Mouse (Mus musculus) right cerebral cortex, adult 18-20 months (tissue): ENCODE results near the gene Haspin.
A peak's percentile ranks its signal among the peaks of the same experiment; 100 is the strongest.

Experiments
- DNase-seq: peaks from one replicate; pipeline ENCODE4 v3.0.0; 2022; ENCODE audit warnings: mixed read lengths

Haspin gene

GRCm38 (mm10) chr11:73137591-73138501 is at the start of gene Haspin:
TSS of gene Haspin (minus strand) at chr11:73138294.
- peak; percentile 89 for DNase-seq

- DNase-seq, result no peak
Observed at GRCm38 (mm10) chr11:73187231-73187630, 49.1 kb upstream of the Haspin start.

- no peak for DNase-seq
Observed at GRCm38 (mm10) chr11:73185872-73186615, 48.0 kb upstream of the Haspin start.

DNA sequence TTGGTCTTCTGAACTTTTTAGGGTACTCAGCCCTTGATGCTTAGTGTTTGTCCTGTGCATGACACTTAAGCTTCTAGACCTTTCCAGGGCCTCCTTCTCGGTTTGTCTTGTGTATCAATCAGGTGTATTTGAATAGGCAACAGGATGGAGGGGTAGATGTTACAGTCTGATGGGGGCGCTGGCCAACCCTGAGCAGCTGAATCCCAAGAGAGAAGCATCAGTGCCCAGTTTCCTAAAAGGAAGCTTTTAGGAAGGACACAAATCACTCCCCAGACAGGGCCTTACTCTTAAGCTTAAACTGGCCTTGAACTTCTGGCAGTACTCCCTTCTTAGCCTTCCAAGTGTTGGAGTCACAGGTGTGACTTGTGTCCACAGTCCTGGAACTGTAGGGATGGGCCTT is 39.8 kb upstream of the Haspin start:
- DNase-seq, result no peak

DNA sequence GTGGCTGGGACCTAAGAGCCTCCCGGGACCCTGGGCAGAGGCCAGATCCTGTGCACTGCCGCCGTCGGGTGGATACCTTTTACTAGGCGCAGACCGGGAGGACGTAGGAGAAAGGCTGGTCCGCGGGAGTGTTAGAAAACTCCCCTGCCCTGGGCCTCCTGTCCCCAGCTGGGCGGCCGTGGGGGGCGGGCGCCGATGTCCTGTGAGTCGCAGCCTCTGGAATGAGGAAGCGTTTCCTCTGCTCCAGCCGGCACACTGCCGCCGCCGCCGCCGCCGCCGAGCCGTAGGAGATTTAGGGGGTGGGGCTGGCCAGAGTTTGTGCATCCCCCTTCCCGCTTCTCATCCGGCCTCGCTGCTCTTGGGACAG is 39.4 kb upstream of the Haspin start:
- DNase-seq, result peak; percentile 30

DNA sequence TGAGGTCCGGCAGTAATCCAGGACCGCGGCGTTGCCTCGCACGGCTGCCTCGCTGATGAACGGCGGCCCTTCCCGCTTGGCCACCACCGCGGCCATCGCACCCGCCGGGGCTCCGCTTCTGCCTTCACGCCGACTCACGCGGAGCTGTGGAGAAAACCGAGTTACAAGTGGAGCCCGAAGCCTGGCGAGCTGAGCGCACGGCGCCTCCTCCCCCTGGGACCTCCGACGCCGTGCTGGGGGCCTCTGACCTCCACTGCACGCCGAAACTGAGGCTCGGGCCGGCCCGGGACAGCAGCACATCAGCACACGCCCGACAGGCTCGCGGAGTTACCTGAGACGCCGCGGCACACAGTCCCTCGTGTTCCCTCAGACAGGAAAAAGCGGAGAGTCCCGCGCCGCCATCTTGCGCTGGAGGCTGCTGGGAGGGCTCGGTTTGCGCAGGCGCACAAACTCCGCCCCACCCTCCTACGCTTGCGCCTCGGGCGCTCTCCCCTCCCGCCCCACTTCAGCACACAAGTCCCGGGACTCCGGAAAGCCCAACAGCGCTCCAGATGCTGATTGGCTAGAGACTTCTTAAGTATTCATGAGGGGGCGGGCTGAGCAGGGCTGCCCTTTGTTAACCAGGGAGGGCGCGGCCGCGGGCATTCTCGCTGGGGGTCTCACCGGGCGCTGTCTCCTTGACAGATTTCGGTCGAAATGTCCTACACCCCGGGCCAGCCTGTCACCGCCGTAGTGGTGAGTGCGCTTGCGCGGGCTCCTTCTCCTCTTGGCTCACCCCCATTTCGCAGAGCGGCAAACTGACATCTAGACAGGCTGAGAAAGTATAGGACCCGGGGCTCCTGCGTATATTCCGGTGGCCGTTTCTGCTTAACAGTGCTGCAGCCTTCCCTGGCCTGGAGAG is 38.8 kb upstream of the Haspin start, which contains the start of the genes Emc6 and Tax1bp3:
Emc6 (minus strand) TSS at position 430 of the 901 bp plus-strand sequence.
Tax1bp3 (plus strand) TSS at position 476 of the 901 bp plus-strand sequence.
- peak; percentile 96 for DNase-seq

- no peak for DNase-seq
Observed at GRCm38 (mm10) chr11:73176186-73176585, 38.1 kb upstream of the Haspin start.

GRCm38 (mm10) chr11:73175612-73176011 is 37.5 kb upstream of the Haspin start:
- DNase-seq, result no peak

DNA sequence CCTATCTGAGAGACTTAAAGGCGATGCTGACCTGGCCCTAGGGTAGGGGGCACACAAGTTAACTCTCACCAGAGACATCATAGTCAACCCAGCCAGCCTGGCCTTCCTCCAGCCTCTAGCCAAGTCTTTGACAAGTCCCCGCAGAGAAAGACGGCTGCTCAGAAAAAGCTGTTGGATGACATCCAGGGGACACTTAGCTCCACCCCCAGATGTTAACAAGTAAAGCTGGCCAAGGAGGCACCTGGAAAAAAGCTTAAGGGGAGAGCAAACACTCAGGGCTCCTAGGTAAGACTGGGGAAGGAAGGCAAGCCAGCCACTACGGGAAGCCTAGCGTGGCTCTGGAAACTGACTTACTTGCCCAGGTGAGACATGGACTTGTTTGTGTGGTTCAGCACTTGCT is 34.1 kb upstream of the Haspin start:
- DNase-seq, result no peak

DNA sequence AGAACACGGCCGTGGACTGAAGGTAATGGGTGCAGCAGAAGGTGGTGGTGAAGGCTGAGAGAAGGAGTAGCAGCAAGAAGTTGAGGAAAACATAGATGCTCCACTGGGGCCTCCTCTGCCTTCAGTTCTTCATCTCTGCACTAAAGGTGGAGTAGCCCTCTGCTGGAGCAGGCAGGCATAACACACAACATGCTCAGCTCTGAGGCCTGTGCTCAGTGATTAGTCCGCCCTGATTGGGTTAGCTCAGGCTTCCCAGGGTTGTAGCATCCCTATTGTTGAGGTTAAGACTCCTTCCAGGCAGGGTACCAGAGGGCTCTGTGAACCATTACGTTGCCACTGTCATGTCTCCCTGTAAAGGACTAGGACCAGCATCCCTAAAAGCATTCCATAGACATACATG is 31.1 kb upstream of the Haspin start:
- peak; percentile 42 for DNase-seq

DNA sequence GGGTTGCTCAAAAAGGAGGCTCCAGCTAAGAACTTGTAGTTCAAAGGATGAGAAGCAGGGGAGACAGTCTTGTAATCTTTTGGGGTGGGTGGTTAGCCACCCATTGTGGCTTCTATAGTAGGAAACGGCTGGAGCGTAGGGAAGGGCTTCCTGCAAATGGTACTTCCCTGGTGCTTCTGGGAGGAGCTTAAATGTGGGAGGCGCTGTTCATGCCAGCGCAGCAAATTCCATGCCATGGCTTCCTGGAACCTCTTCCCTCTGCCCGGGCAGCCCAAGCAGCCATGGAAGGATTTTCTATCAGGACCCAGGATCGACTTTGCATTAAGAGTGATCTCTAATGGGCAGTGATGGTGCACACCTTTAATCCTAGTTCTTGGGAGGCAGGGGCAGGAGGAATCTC is 30.5 kb upstream of the Haspin start:
- no peak for DNase-seq

DNA sequence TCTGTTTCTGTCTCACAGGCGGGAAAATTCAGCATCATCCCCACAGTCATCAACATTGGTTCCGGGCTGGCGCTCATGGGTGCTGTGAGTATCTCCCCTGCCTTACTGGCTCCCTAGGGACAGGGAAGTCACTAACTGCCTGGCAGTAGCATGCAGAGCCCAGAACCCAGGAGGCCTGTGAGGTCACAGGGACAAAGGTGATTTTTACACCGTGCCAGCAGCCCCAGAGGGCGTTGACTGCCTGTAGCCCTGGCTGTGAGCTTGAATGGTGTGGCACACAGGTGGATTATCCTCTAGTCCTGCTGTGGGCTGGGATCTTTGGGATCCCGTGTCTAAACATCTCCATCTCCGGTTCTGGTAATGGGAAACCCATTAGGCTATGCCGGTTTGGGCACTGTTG is 30.0 kb upstream of the Haspin start:
- DNase-seq, result no peak

GRCm38 (mm10) chr11:73162284-73162683 is 24.2 kb upstream of the Haspin start:
- no peak for DNase-seq

DNA sequence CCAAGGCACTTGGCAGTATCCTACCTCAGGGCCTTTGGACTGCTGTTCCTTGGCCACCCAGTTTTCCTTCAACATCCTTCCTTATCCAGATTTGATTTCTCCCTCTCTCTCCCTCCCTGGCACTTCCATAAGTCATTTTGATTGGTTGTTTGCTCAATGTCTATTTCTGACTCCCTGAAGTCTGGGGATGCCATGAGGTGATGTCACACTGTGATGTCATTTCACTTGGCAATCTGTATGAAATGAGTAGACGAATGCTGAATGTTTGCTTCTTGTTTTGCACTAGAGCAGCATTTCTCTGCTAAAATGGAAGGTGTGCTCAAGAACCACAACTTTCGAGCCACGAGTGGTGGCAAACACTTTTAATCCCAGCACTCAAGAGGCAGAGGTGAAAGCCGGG is 23.5 kb upstream of the Haspin start:
- DNase-seq, result no peak

DNA sequence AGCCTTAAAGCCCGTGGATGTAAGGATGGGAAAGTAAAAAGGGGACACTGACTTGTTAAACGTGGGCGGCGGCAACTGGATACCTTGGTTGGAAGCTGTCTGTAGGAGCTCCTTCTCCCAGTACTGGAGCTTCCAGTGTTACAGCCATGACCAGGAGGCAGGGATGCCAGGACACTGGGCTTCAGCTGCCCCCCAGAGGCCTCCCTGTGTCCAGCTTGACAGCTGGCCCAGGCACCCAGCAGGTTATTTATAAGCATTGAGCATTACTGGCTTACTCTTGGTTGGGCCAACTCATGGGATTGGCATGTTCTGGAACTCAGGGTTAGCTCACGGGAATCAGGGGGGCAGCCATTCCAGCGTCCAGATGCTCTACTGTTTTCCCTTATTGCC is 22.7 kb upstream of the Haspin start:
- no peak for DNase-seq

DNA sequence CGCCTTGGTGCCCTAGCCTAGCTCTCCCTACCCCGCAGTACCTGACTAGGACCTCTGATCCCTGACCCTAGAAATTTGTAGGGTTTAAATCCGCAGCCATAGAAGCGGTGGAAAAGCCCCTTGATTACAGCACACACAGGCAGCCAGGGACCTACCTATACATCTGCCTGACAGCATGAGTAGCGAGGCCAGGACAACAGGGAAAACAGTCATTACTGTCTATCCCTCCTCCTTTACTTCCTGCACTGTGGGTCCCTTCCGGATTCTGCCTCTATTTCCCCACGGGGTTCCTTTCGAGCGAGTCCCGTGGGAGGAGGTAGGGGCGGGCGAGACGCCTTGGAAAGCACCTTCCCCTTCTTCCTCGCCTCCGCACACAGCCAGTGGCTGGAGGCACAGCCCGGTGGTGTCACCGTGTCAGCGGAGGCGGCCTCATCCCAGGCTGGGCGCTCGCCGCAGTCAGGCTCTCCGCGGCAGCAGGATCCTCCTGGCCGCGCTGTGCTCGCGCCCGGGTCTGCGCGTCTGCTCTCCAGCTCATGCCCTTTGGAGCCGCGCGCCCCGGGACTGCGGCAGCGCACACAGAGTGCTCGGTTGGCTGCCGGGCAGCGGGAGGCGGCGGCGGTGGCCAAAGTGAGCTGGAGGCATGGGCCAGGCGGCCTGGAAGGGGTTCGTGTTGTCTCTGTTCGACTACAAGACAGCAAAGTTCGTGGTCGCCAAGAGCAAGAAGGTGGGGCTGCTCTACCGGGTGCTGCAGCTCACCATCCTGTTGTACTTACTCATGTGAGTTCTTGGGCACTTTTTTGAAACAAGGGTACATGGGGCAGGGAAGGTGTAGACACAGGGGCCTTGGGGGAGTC is 22.1 kb upstream of the Haspin start, which contains the start of gene P2rx5:
P2rx5 (plus strand) TSS at position 465 of the 854 bp plus-strand sequence.
- peak; percentile 9 for DNase-seq

GRCm38 (mm10) chr11:73155071-73155470 is 17.0 kb upstream of the Haspin start:
- DNase-seq, result no peak

DNA sequence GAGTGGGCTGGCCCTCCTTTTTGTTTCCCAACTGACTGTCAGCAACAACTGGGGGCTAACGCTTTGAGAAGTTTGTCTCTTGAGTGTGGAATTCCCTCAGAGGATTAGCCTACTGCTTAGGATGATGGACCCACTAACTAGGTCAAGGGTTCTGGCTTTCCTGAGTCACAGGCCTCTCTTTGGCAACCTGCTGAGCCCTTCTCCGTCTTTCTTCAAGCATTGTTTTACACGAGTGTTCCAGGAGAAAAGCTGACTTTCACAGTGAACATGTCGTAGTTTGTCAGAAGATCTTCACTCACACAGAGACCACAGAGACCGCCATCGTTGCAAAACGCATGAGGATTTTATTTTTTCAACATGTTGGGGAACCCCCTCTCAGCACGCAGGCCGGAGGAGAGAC is 10.1 kb upstream of the Haspin start:
- no peak for DNase-seq

- no peak for DNase-seq
Observed at GRCm38 (mm10) chr11:73146975-73147365, 8.9 kb upstream of the Haspin start.

DNA sequence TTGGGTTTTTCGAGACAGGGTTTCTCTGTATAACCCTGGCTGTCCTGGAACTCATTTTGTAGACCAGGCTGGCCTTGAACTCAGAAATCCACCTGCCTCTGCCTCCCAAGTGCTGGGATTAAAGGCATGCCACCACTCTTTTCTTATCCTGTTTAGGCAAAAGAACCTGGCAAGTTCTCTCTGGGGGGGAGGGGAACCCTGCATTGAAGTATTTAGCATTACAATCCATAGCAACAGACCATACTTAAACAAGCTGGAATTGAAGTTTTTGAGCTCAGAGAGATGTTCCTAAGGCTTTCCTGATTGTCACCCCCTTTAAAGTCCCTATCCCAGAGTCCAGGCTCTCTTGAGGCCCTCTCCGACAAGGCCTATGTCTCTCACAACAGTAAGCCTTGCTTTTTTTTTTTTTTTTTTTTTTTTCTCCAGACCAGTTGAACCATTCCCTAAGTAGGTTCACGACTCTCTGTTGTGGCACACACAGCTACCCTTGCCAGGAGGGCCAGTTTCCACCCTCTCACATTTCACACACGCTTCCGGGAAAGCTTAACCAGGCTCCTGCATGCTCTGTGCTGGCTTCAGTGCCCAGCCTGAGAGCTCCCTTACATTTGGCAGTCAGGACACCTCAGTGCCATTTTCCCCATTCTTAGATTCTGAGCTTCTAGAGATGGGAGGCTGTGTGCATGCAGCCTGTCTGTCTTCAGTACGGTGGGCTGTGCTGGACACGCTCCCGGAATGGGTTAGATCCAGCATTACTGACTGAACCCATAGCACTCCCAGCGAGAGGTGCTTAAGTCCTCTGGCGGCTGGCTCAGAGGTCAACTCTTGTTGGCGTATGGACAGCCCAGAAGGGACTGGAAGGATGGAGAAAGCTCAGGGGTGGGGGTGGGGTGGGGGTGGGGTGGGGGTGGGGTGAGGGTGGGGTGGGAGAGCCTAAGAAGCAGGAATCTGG is 8.2 kb upstream of the Haspin start:
- DNase-seq, result no peak

GRCm38 (mm10) chr11:73144261-73144681 is 6.2 kb upstream of the Haspin start:
- no peak for DNase-seq
